9 mouse cellular contexts compared by ENCODE assay signal in genomic region chr11:5787671-5788055, GRCm38 (mm10). TPM values are rescaled to one million over a fixed set of nuclear protein-coding genes. Genes with fewer than 3 reads are reported as not detected.
DNase-seq lines count a peak whose midpoint lies in the region; ATAC-seq and TF ChIP-seq lines count a peak whose summit lies in the region.
"Had no signal": no experiment of that assay in that cellular context is flagged by ENCODE, and none has a peak within 500 bp of the region (broad histone marks: within the 10 kb centered on the region; RNA-seq: fewer than 3 reads in every experiment).

No protein-coding gene starts in this region.

- H3K4me3 ChIP-seq in heart, embryonic 11.5 days (ENCODE audit: low read depth, low read length), result peak overlapping the region; percentile 87
- H3K4me3 ChIP-seq in CH12.LX (replicated peaks in 1 of 3; ENCODE audit: low read depth in 2 of 3, low read length in 2 of 3, poor library complexity in 1 of 3), result peak overlapping the region; percentile 72 to 99 (median 75)
- peak overlapping the region; percentile 89 for H3K4me3 ChIP-seq in hindbrain, embryonic 10.5 days
- peak overlapping the region; percentile 99 for H3K4me3 ChIP-seq in megakaryocyte, embryonic 14.5 days (replicated peaks)

- H3K27me3 ChIP-seq in heart, embryonic 11.5 days (ENCODE audit: control insufficient read depth, insufficient read depth, low read length), result no peaks in the 10 kb centered on the region
- no peaks in the 10 kb centered on the region for H3K27me3 ChIP-seq in CH12.LX (replicated peaks)
- H3K27me3 ChIP-seq in hindbrain, embryonic 10.5 days (ENCODE audit: insufficient read depth, poor library complexity, severe bottlenecking), result no peaks in the 10 kb centered on the region
- no peaks in the 10 kb centered on the region for H3K27me3 ChIP-seq in megakaryocyte, embryonic 14.5 days (replicated peaks)

- H3K4me2 ChIP-seq in heart, embryonic 11.5 days, result peak overlapping the region; percentile 96
- peak overlapping the region; percentile 97 for H3K4me2 ChIP-seq in CH12.LX (ENCODE audit: insufficient read depth, low read depth, poor library complexity, severe bottlenecking)

- peaks cover 17% of the 10 kb centered on the region for H3K4me1 ChIP-seq in heart, embryonic 11.5 days (ENCODE audit: control insufficient read depth, insufficient read depth, low read length)
- H3K4me1 ChIP-seq in CH12.LX (ENCODE audit: control insufficient read depth in 1 of 2, insufficient read depth in 2 of 2), result peaks cover 12 to 41% of the 10 kb centered on the region in 2 experiments
- H3K4me1 ChIP-seq in hindbrain, embryonic 10.5 days (replicated peaks), result peaks cover 31% of the 10 kb centered on the region
- peaks cover 62% of the 10 kb centered on the region for H3K4me1 ChIP-seq in megakaryocyte, embryonic 14.5 days

- TF ChIP-seq POLR2A in CH12.LX (IDR thresholded peaks at IDR 0.05; ENCODE audit: low read depth, low read length), result no peak

- peaks cover 4% of the 10 kb centered on the region; the same call in 1 of the 2 replicates for H3K36me3 ChIP-seq in heart, embryonic 11.5 days (ENCODE audit: control insufficient read depth, insufficient read depth, low read length)
- peaks cover 14 to 35% of the 10 kb centered on the region in 2 experiments for H3K36me3 ChIP-seq in CH12.LX (replicated peaks in 1 of 2; ENCODE audit: control insufficient read depth in 1 of 2, insufficient read depth in 1 of 2, low read length in 1 of 2)
- peaks cover 26% of the 10 kb centered on the region for H3K36me3 ChIP-seq in hindbrain, embryonic 10.5 days
- H3K36me3 ChIP-seq in megakaryocyte, embryonic 14.5 days (replicated peaks; ENCODE audit: low read length), result peaks cover 38% of the 10 kb centered on the region

- no peak for TF ChIP-seq RAD21 in CH12.LX (IDR thresholded peaks at IDR 0.05; ENCODE audit: low read depth, low read length)

- DNase-seq in heart, adult 18-20 months, result no peak
- no peak for DNase-seq in CH12.LX (ENCODE audit: extremely low read depth)
- no peak for DNase-seq in hindbrain, embryonic 10.5 days (ENCODE audit: low spot score)
- no peak for DNase-seq in urinary bladder, postnatal 4 days (ENCODE audit: low spot score in 2 of 2)
- DNase-seq in embryo, embryonic 9.5 days (ENCODE audit: extremely low spot score), result no peak
- no peak for DNase-seq in ovary, postnatal 10 days (ENCODE audit: low spot score)

- dilution Hi-C loops in CH12.LX (cut with MboI; ENCODE audit: extremely low pct_ligation_motif_present, extremely low pct_unique_long_range_greater_than_20kb, low sequenced_read_pairs), result no loop called here

- no peak for TF ChIP-seq CTCF in CH12.LX (conservative IDR thresholded peaks at IDR 0.05 in 1 of 2, IDR thresholded peaks at IDR 0.05 in 1 of 2; ENCODE audit: low read depth in 2 of 2, low read length in 2 of 2)

- in situ Hi-C loops in CH12.LX (cut with MboI; ENCODE audit: low pct_ligation_motif_present, low pct_unique_long_range_greater_than_20kb, low sequenced_read_pairs), result loop anchor here (10.0 kb wide), 1 partner anchor 303 kb away; no protein-coding TSS in a partner anchor

- no peak for TF ChIP-seq EP300 in CH12.LX (IDR thresholded peaks at IDR 0.05; ENCODE audit: low read length)

- peaks cover 22% of the 10 kb centered on the region for H3K79me2 ChIP-seq in CH12.LX (replicated peaks; ENCODE audit: control insufficient read depth, extremely low read depth, insufficient read depth, poor library complexity, severe bottlenecking)

- WGBS in heart, embryonic 11.5 days (ENCODE audit: insufficient replicate concordance), result 36% methylated on average over 8 of the region's 8 CpGs
- 42% methylated on average over 8 of the region's 8 CpGs for WGBS in hindbrain, embryonic 10.5 days

- no peaks in the 10 kb centered on the region for H3K9me3 ChIP-seq in heart, embryonic 11.5 days (replicated peaks; ENCODE audit: control insufficient read depth, low read length)
- no peaks in the 10 kb centered on the region for H3K9me3 ChIP-seq in CH12.LX (replicated peaks; ENCODE audit: low read length)
- H3K9me3 ChIP-seq in hindbrain, embryonic 10.5 days, result no peaks in the 10 kb centered on the region
- H3K9me3 ChIP-seq in megakaryocyte, embryonic 14.5 days, result no peaks in the 10 kb centered on the region

- no peak for ATAC-seq in heart, embryonic 11.5 days (replicated peaks; ENCODE audit: insufficient number of reproducible peaks, low FRiP score, low TSS enrichment)

- peak overlapping the region; percentile 95 for H3K9ac ChIP-seq in heart, embryonic 11.5 days (ENCODE audit: low read depth, low read length)
- peak overlapping the region; percentile 97 for H3K9ac ChIP-seq in CH12.LX (ENCODE audit: insufficient read depth, low read depth)

- peak overlapping the region; percentile 95 for H3K27ac ChIP-seq in heart, embryonic 11.5 days (ENCODE audit: low read depth, low read length)
- peak overlapping the region; percentile 59 for H3K27ac ChIP-seq in CH12.LX (ENCODE audit: insufficient read depth, low read depth)
- peak overlapping the region; percentile 92 for H3K27ac ChIP-seq in hindbrain, embryonic 10.5 days

TF ChIP-seq in CH12.LX, 34 proteins besides CTCF, POLR2A, EP300 and RAD21:
- no peak for TF ChIP-seq KAT2A (IDR thresholded peaks at IDR 0.05; ENCODE audit: insufficient replicate concordance, low read length)
- no peak for TF ChIP-seq USF2 (conservative IDR thresholded peaks at IDR 0.05; ENCODE audit: low read depth, low read length)
- no peak for TF ChIP-seq MAZ (IDR thresholded peaks at IDR 0.05; ENCODE audit: low read depth, low read length)
- TF ChIP-seq RCOR1 (conservative IDR thresholded peaks at IDR 0.05; ENCODE audit: low read depth, low read length), result no peak
- TF ChIP-seq UBTF (IDR thresholded peaks at IDR 0.05; ENCODE audit: low read depth, low read length), result no peak
- no peak for TF ChIP-seq IRF4 (IDR thresholded peaks at IDR 0.05; ENCODE audit: low read depth, low read length)
- TF ChIP-seq MXI1 (IDR thresholded peaks at IDR 0.05; ENCODE audit: low read depth, low read length), result no peak
- TF ChIP-seq MEF2A (IDR thresholded peaks at IDR 0.05; ENCODE audit: borderline replicate concordance, low read depth, low read length), result no peak

RNA-seq across cellular contexts. Expression of gene Dbnl, which starts 0.6 kb away (rescaled TPM):
- 88.3 and 90.3 TPM in 2 replicates for polyA plus RNA-seq in heart, embryonic 11.5 days (2014; fragmentation: Nextera tagmentation; extraction: Ambion mirVana)
- 10 to 100 TPM; 29.3 to 31.6 TPM for total RNA-seq in heart, adult 18-20 months (2021)
- total RNA-seq in CH12.LX (2012; rRNA removed) (76.2 and 77.3 TPM in 2 replicates), CH12.LX (2014; rRNA removed) (67.5 and 70.3 TPM in 2 replicates)
- 124 and 133 TPM in 2 replicates for polyA plus RNA-seq in CH12.LX (2012; ENCODE audit: insufficient read length, low read depth)
- polyA plus RNA-seq in hindbrain, embryonic 10.5 days (2016; fragmentation: Nextera tagmentation; extraction: Ambion mirVana), result 140 and 160 TPM in 2 replicates
- 63.4 and 117 TPM in 2 replicates for polyA plus RNA-seq in megakaryocyte, embryonic 14.5 days (2012; ENCODE audit: insufficient read depth, low replicate concordance)

RNA-seq across cellular contexts. Expression of gene Pgam2, which starts 15.9 kb away (rescaled TPM):
- polyA plus RNA-seq in heart, embryonic 11.5 days (2014; fragmentation: Nextera tagmentation; extraction: Ambion mirVana), result 761 and 811 TPM in 2 replicates
- total RNA-seq in heart, adult 18-20 months (2021), result 1,000 to 10,000 TPM in 1 of 2 experiments, 100 to 1,000 TPM in 1; 827 to 1,050 TPM
- total RNA-seq in CH12.LX (2012; rRNA removed) (0.46 and 0.64 TPM in 2 replicates), CH12.LX (2014; rRNA removed) (not detected in 2 replicates)
- 2.5 and 3.6 TPM in 2 replicates for polyA plus RNA-seq in CH12.LX (2012; ENCODE audit: insufficient read length, low read depth)
- 5.7 and 6.5 TPM in 2 replicates for polyA plus RNA-seq in hindbrain, embryonic 10.5 days (2016; fragmentation: Nextera tagmentation; extraction: Ambion mirVana)
- not detected in 2 replicates for polyA plus RNA-seq in megakaryocyte, embryonic 14.5 days (2012; ENCODE audit: insufficient read depth, low replicate concordance)
- total RNA-seq: common myeloid progenitor, adult 5-6 weeks had no signal

RNA-seq across cellular contexts. Expression of gene Urgcp, which starts 25.5 kb away (rescaled TPM):
- 14.2 and 18.7 TPM in 2 replicates for polyA plus RNA-seq in heart, embryonic 11.5 days (2014; fragmentation: Nextera tagmentation; extraction: Ambion mirVana)
- total RNA-seq in heart, adult 18-20 months (2021), result 10 to 100 TPM; 58.9 to 59.4 TPM
- total RNA-seq in CH12.LX (2012; rRNA removed) (13.1 and 13.3 TPM in 2 replicates), CH12.LX (2014; rRNA removed) (11.7 and 12.2 TPM in 2 replicates)
- polyA plus RNA-seq in CH12.LX (2012; ENCODE audit: insufficient read length, low read depth), result 11.7 and 13.1 TPM in 2 replicates
- 18.1 and 20.4 TPM in 2 replicates for polyA plus RNA-seq in hindbrain, embryonic 10.5 days (2016; fragmentation: Nextera tagmentation; extraction: Ambion mirVana)
- polyA plus RNA-seq in megakaryocyte, embryonic 14.5 days (2012; ENCODE audit: insufficient read depth, low replicate concordance), result 6.8 and 10.2 TPM in 2 replicates

RNA-seq across cellular contexts. Expression of gene Polm, which starts 50.2 kb away (rescaled TPM):
- polyA plus RNA-seq in heart, embryonic 11.5 days (2014; fragmentation: Nextera tagmentation; extraction: Ambion mirVana), result 5.1 and 5.7 TPM in 2 replicates
- total RNA-seq in heart, adult 18-20 months (2021), result 1 to 10 TPM; 1.7 to 3.3 TPM
- total RNA-seq in CH12.LX (2012; rRNA removed), result 7.7 and 9.7 TPM in 2 replicates
- total RNA-seq in CH12.LX (2014; rRNA removed), result 1.00 and 1.9 TPM in 2 replicates
- polyA plus RNA-seq in CH12.LX (2012; ENCODE audit: insufficient read length, low read depth), result 4.1 TPM in 2 replicates
- 9.5 and 10.3 TPM in 2 replicates for polyA plus RNA-seq in hindbrain, embryonic 10.5 days (2016; fragmentation: Nextera tagmentation; extraction: Ambion mirVana)
- 2.3 and 4.2 TPM in 2 replicates for polyA plus RNA-seq in megakaryocyte, embryonic 14.5 days (2012; ENCODE audit: insufficient read depth, low replicate concordance)

Comparison
In these comparisons a context has a peak if more than half of its experiments do, and no peak if none do; other contexts are left out.
1. RNA of gene Pgam2, which starts 15.9 kb away (polyA plus RNA-seq): 761 to 811 TPM in heart, embryonic 11.5 days; 5.7 to 6.5 TPM in hindbrain, embryonic 10.5 days, 2.5 to 3.6 TPM in CH12.LX and not detected in megakaryocyte, embryonic 14.5 days; every median in the first group is over 100 times any median in the second.
2. Peak in every context shown above with its lines, with median percentiles within 50 percentile points of each other: H3K27ac ChIP-seq and H3K4me3 ChIP-seq.